Comparison of ENCODE assay signal across 8 mouse cellular contexts in the genomic region with DNA sequence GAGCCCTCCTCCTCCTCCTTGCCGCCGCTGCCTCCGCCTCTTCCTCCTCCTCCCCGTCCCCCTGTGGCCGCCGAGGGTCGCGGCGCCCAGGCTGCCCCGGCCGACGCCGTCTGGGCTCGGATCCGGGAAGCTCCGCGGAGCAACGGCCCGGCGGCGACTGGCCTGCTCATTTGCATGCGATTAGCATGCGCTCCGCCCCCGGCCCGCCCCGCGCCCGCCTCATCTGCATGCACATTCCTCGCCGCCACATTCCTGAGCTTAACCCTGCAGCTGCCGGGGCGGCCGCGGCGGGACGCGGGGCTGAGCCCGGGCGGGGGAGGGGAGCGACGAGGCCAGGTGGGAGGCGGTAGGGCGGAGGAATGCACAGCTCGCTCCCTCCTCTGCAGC. TPM values are rescaled to one million over a fixed set of nuclear protein-coding genes. Genes with fewer than 3 reads are reported as not detected.
DNase-seq lines count a peak whose midpoint lies in the region; ATAC-seq and TF ChIP-seq lines count a peak whose summit lies in the region.

No protein-coding gene starts in this region.

- peak; percentile 74 for DNase-seq in CD4-positive, CD25-positive, alpha-beta regulatory T cell, adult 2 months (ENCODE audit: low read depth, low spot score)
- peak; percentile 74 for DNase-seq in brain, embryonic 18.5 days (ENCODE audit: low read depth, low spot score)
- peak; percentile 98 for DNase-seq in kidney, postnatal 0 days (ENCODE audit: low spot score)
- peak; percentile 70 for DNase-seq in liver, adult 2 months (ENCODE audit: extremely low read depth, low read depth, low spot score)
- DNase-seq in spleen, postnatal 36 days (ENCODE audit: low spot score in 2 of 2) = peak; percentile 79 to 81

- peak overlapping the region; percentile 98 for H3K9ac ChIP-seq in heart, embryonic 12.5 days
- H3K9ac ChIP-seq in kidney, postnatal 0 days (ENCODE audit: low read depth, low read length) = peak overlapping the region; percentile 98
- H3K9ac ChIP-seq in liver, adult 2 months (ENCODE audit: low read depth, low read length) = peak overlapping the region; percentile 97

- H3K4me2 ChIP-seq in heart, embryonic 12.5 days = peak overlapping the region; percentile 87
- peak overlapping the region; percentile 68 for H3K4me2 ChIP-seq in kidney, postnatal 0 days (ENCODE audit: low read length)

- no peaks in the 10 kb centered on the region for H3K36me3 ChIP-seq in erythroblast, embryonic 14.5 days (ENCODE audit: control insufficient read depth)
- H3K36me3 ChIP-seq in heart, embryonic 12.5 days = no peaks in the 10 kb centered on the region
- no peaks in the 10 kb centered on the region for H3K36me3 ChIP-seq in kidney, postnatal 0 days (ENCODE audit: insufficient read depth, low read length)
- no peaks in the 10 kb centered on the region for H3K36me3 ChIP-seq in liver, adult 2 months (ENCODE audit: control insufficient read depth, insufficient read depth, low read length)

- peak; percentile 45; the same call in 1 of the 2 replicates for TF ChIP-seq CTCF in kidney, postnatal 0 days (IDR thresholded peaks at IDR 0.05; ENCODE audit: low read depth)
- TF ChIP-seq CTCF in liver, adult 2 months (IDR thresholded peaks at IDR 0.05; ENCODE audit: low read depth, low read length) = no peak

- peaks cover 22% of the 10 kb centered on the region for H3K79me2 ChIP-seq in liver, adult 2 months (ENCODE audit: control insufficient read depth, insufficient read depth, low read length)

- ATAC-seq in heart, embryonic 12.5 days (ENCODE audit: insufficient number of reproducible peaks, low FRiP score) = peak; percentile 93
- ATAC-seq in kidney, postnatal 0 days (replicated peaks; ENCODE audit: low FRiP score, low read depth) = peak; percentile 95
- peak; percentile 47 for ATAC-seq in monocyte, adult 5-6 weeks (replicated peaks; ENCODE audit: insufficient number of reproducible peaks, low FRiP score, low TSS enrichment, poor library complexity, severe bottlenecking)

- peak; percentile 70; the same call in 1 of the 2 replicates for TF ChIP-seq POLR2A in liver, adult 2 months (IDR thresholded peaks at IDR 0.05; ENCODE audit: extremely low read depth, insufficient read depth, low read length)

- no peaks in the 10 kb centered on the region for H3K9me3 ChIP-seq in erythroblast, embryonic 14.5 days (ENCODE audit: control insufficient read depth, low read length)
- H3K9me3 ChIP-seq in heart, embryonic 12.5 days (replicated peaks) = no peaks in the 10 kb centered on the region
- H3K9me3 ChIP-seq in kidney, postnatal 0 days (replicated peaks; ENCODE audit: low read length) = no peaks in the 10 kb centered on the region

- peak overlapping the region; percentile 75 for H3K4me3 ChIP-seq in erythroblast, embryonic 14.5 days (replicated peaks)
- H3K4me3 ChIP-seq in heart, embryonic 12.5 days = peak overlapping the region; percentile 97
- H3K4me3 ChIP-seq in kidney, postnatal 0 days (replicated peaks; ENCODE audit: low read depth, low read length) = peak overlapping the region; percentile 84
- H3K4me3 ChIP-seq in liver, adult 2 months (ENCODE audit: insufficient read depth, low read depth, low read length) = peak overlapping the region; percentile 94

- peaks cover 23% of the 10 kb centered on the region for H3K27me3 ChIP-seq in erythroblast, embryonic 14.5 days (ENCODE audit: control insufficient read depth)
- H3K27me3 ChIP-seq in heart, embryonic 12.5 days (replicated peaks) = no peaks in the 10 kb centered on the region
- H3K27me3 ChIP-seq in kidney, postnatal 0 days (ENCODE audit: insufficient read depth, low read length) = no peaks in the 10 kb centered on the region
- H3K27me3 ChIP-seq in liver, adult 2 months (ENCODE audit: control insufficient read depth, insufficient read depth, low read length) = no peaks in the 10 kb centered on the region

- H3K27ac ChIP-seq in heart, embryonic 12.5 days (ENCODE audit: poor library complexity, severe bottlenecking) = peak overlapping the region; percentile 98
- peak overlapping the region; percentile 93 for H3K27ac ChIP-seq in kidney, postnatal 0 days
- H3K27ac ChIP-seq in liver, adult 2 months (replicated peaks; ENCODE audit: insufficient read depth, low read depth, low read length) = peak overlapping the region; percentile 70

- peaks cover 18% of the 10 kb centered on the region for H3K4me1 ChIP-seq in erythroblast, embryonic 14.5 days (ENCODE audit: control insufficient read depth)
- H3K4me1 ChIP-seq in heart, embryonic 12.5 days (replicated peaks) = peaks cover 59% of the 10 kb centered on the region
- peaks cover 21% of the 10 kb centered on the region for H3K4me1 ChIP-seq in kidney, postnatal 0 days (replicated peaks; ENCODE audit: insufficient read depth, low read length)
- peaks cover 6% of the 10 kb centered on the region; the same call in 1 of the 2 replicates for H3K4me1 ChIP-seq in liver, adult 2 months (ENCODE audit: control insufficient read depth, insufficient read depth, low read length)

- WGBS in heart, embryonic 12.5 days = under 1% methylated on average over 42 of the region's 45 CpGs
- 2% methylated on average over 27 of the region's 45 CpGs for WGBS in kidney, postnatal 0 days
- 1% methylated on average over 44 of the region's 45 CpGs for WGBS in liver, adult 2 months

RNA-seq across cellular contexts. Expression of gene Wwc2, which starts 0.3 kb away (rescaled TPM):
- 0.02 and 0.04 TPM in 2 replicates for polyA plus RNA-seq in erythroblast, embryonic 14.5 days (2012)
- polyA plus RNA-seq in heart, embryonic 12.5 days (2016; fragmentation: Nextera tagmentation; extraction: Ambion mirVana) = 22.1 and 23.9 TPM in 2 replicates
- 18.3 and 19.5 TPM in 2 replicates for polyA plus RNA-seq in kidney, postnatal 0 days (2015; fragmentation: Nextera tagmentation; extraction: Ambion mirVana)
- total RNA-seq in liver, adult 2 months (2014; rRNA removed) = 3.7 and 3.9 TPM in 2 replicates
- polyA plus RNA-seq in liver, adult 2 months (2012; rRNA removed) = 2.2 and 2.3 TPM in 2 replicates
- 1.1 to 3.0 TPM (median 2.9 TPM) in 3 replicates for total RNA-seq in monocyte, adult 5-6 weeks (2017)

Comparison
In these comparisons a context has a peak if more than half of its experiments do, and no peak if none do; other contexts are left out.
1. Peak in every context shown above with its lines: DNase-seq, ATAC-seq, H3K4me3 ChIP-seq and H3K27ac ChIP-seq.